In genomic region chr1:58475662-58476061, GRCm38 (mm10) we compare ENCODE assay signal across 22 mouse cellular contexts. TPM values are rescaled to one million over a fixed set of nuclear protein-coding genes. Genes with fewer than 3 reads are reported as not detected.
DNase-seq lines count a peak whose midpoint lies in the region; ATAC-seq and TF ChIP-seq lines count a peak whose summit lies in the region.
"Had no signal": no experiment of that assay in that cellular context is flagged by ENCODE, and none has a peak within 500 bp of the region (broad histone marks: within the 10 kb centered on the region; RNA-seq: fewer than 3 reads in every experiment).

No protein-coding gene starts in this region.

- H3K27me3 ChIP-seq in liver, adult 2 months (ENCODE audit: control insufficient read depth, insufficient read depth, low read length): no peaks in the 10 kb centered on the region
- H3K27me3 ChIP-seq in liver, postnatal 0 days (ENCODE audit: insufficient read depth, low read length): no peaks in the 10 kb centered on the region
- H3K27me3 ChIP-seq in liver, embryonic 12.5 days (replicated peaks): no peaks in the 10 kb centered on the region
- H3K27me3 ChIP-seq: embryonic facial prominence, embryonic 13.5 days; embryonic facial prominence, embryonic 15.5 days; forebrain, embryonic 12.5 days had no signal

- no peak overlapping the region for H3K9ac ChIP-seq in liver, adult 2 months (ENCODE audit: low read depth, low read length)
- no peak overlapping the region for H3K9ac ChIP-seq in liver, postnatal 0 days (replicated peaks)
- no peak overlapping the region for H3K9ac ChIP-seq in liver, embryonic 12.5 days
- H3K9ac ChIP-seq: embryonic facial prominence, embryonic 13.5 days; embryonic facial prominence, embryonic 15.5 days; forebrain, embryonic 12.5 days had no signal

- 35% methylated on average over 8 of the region's 8 CpGs for WGBS in liver, adult 2 months
- WGBS in liver, postnatal 0 days (ENCODE audit: insufficient replicate concordance): 77% methylated on average over 8 of the region's 8 CpGs
- 88% methylated on average over 8 of the region's 8 CpGs for WGBS in liver, embryonic 12.5 days (ENCODE audit: insufficient replicate concordance)

- TF ChIP-seq EP300 in liver, postnatal 0 days (IDR thresholded peaks at IDR 0.05; ENCODE audit: low read depth): no peak

- no peaks in the 10 kb centered on the region for H3K9me3 ChIP-seq in liver, postnatal 0 days (ENCODE audit: low read length)
- H3K9me3 ChIP-seq in liver, embryonic 12.5 days (replicated peaks): no peaks in the 10 kb centered on the region
- H3K9me3 ChIP-seq: embryonic facial prominence, embryonic 13.5 days; embryonic facial prominence, embryonic 15.5 days; forebrain, embryonic 10.5 days; forebrain, embryonic 12.5 days had no signal

- peak; percentile 77 for ATAC-seq in liver, postnatal 0 days
- no peak for ATAC-seq in liver, embryonic 12.5 days
- ATAC-seq: forebrain, embryonic 14.5 days; forebrain, embryonic 16.5 days had no signal

- H3K79me2 ChIP-seq in liver, adult 2 months (ENCODE audit: control insufficient read depth, insufficient read depth, low read length): no peaks in the 10 kb centered on the region

- DNase-seq in liver, adult 2 months (ENCODE audit: extremely low read depth, low read depth, low spot score): peak; percentile 56
- no peak for DNase-seq in liver
- no peak for DNase-seq in liver, postnatal 0 days
- peak; percentile 46 for DNase-seq in A20 (ENCODE audit: low read depth, low spot score)
- DNase-seq: adrenal gland, adult 2 months; adrenal gland, postnatal 10 days; adrenal gland, postnatal 25 days; cerebellum, adult 11 months; cerebellum, adult 18-20 months; cerebellum, adult 8-10 months; cerebellum, adult 9-11 months; cerebellum, postnatal 14 days; cerebellum, postnatal 36 days; embryo, embryonic 11 days had no signal

- H3K4me2 ChIP-seq in liver, postnatal 0 days (ENCODE audit: low read depth, low read length): no peak overlapping the region
- H3K4me2 ChIP-seq in liver, embryonic 12.5 days: no peak overlapping the region
- H3K4me2 ChIP-seq: embryonic facial prominence, embryonic 13.5 days; embryonic facial prominence, embryonic 15.5 days; forebrain, embryonic 12.5 days had no signal

- no peak overlapping the region for H3K27ac ChIP-seq in liver, adult 2 months (replicated peaks; ENCODE audit: insufficient read depth, low read depth, low read length)
- no peak overlapping the region for H3K27ac ChIP-seq in liver, postnatal 0 days (ENCODE audit: low read depth)
- H3K27ac ChIP-seq in liver, embryonic 12.5 days: no peak overlapping the region
- H3K27ac ChIP-seq: embryonic facial prominence, embryonic 13.5 days; embryonic facial prominence, embryonic 15.5 days; forebrain, embryonic 10.5 days; forebrain, embryonic 12.5 days had no signal

- no peak overlapping the region for H3K4me3 ChIP-seq in liver, adult 2 months (ENCODE audit: insufficient read depth, low read depth, low read length)
- no peak overlapping the region for H3K4me3 ChIP-seq in liver, postnatal 0 days (ENCODE audit: low read depth, low read length)
- H3K4me3 ChIP-seq in liver, embryonic 12.5 days: no peak overlapping the region
- H3K4me3 ChIP-seq: embryonic facial prominence, embryonic 13.5 days; embryonic facial prominence, embryonic 15.5 days; erythroblast, embryonic 14.5 days; forebrain, embryonic 10.5 days; forebrain, embryonic 12.5 days had no signal

- TF ChIP-seq POLR2A in liver, adult 2 months (IDR thresholded peaks at IDR 0.05; ENCODE audit: extremely low read depth, insufficient read depth, low read length): no peak

- H3K4me1 ChIP-seq in liver, adult 2 months (ENCODE audit: control insufficient read depth, insufficient read depth, low read length): no peaks in the 10 kb centered on the region
- H3K4me1 ChIP-seq in liver, postnatal 0 days (ENCODE audit: insufficient read depth): no peaks in the 10 kb centered on the region
- H3K4me1 ChIP-seq in liver, embryonic 12.5 days: no peaks in the 10 kb centered on the region
- H3K4me1 ChIP-seq: embryonic facial prominence, embryonic 13.5 days; embryonic facial prominence, embryonic 15.5 days; forebrain, embryonic 10.5 days; forebrain, embryonic 12.5 days had no signal

- TF ChIP-seq CTCF in liver, adult 2 months (IDR thresholded peaks at IDR 0.05; ENCODE audit: low read depth, low read length): no peak
- no peak for TF ChIP-seq CTCF in liver, postnatal 0 days (IDR thresholded peaks at IDR 0.05; ENCODE audit: low read depth)

- peaks cover 38% of the 10 kb centered on the region for H3K36me3 ChIP-seq in liver, adult 2 months (ENCODE audit: control insufficient read depth, insufficient read depth, low read length)
- peaks cover 61% of the 10 kb centered on the region for H3K36me3 ChIP-seq in liver, postnatal 0 days (replicated peaks; ENCODE audit: insufficient read depth, low read length)
- H3K36me3 ChIP-seq in liver, embryonic 12.5 days: peaks cover 97% of the 10 kb centered on the region

RNA-seq across cellular contexts. Expression of gene Orc2, which starts 29.2 kb away (rescaled TPM):
- 4.8 and 5.2 TPM in 2 replicates for total RNA-seq in liver, adult 2 months (2014; rRNA removed)
- 1.6 and 1.7 TPM in 2 replicates for polyA plus RNA-seq in liver, adult 2 months (2012; rRNA removed)
- 11.1 and 12.9 TPM in 2 replicates for polyA plus RNA-seq in liver, postnatal 0 days (2015; fragmentation: Nextera tagmentation; extraction: Ambion mirVana)
- polyA plus RNA-seq in liver, embryonic 12.5 days (2016; fragmentation: Nextera tagmentation; extraction: Ambion mirVana): 55.9 and 62.2 TPM in 2 replicates

RNA-seq across cellular contexts. Expression of gene Ppil3, which starts 30.4 kb away (rescaled TPM):
- total RNA-seq in liver, adult 2 months (2014; rRNA removed): 21.5 and 32.6 TPM in 2 replicates
- 13.6 and 14.2 TPM in 2 replicates for polyA plus RNA-seq in liver, adult 2 months (2012; rRNA removed)
- 15.5 and 17.4 TPM in 2 replicates for polyA plus RNA-seq in liver, postnatal 0 days (2015; fragmentation: Nextera tagmentation; extraction: Ambion mirVana)
- polyA plus RNA-seq in liver, embryonic 12.5 days (2016; fragmentation: Nextera tagmentation; extraction: Ambion mirVana): 34.0 and 39.9 TPM in 2 replicates

RNA-seq across cellular contexts. Expression of gene Nif3l1, which starts 30.7 kb away (rescaled TPM):
- 9.4 and 10.5 TPM in 2 replicates for total RNA-seq in liver, adult 2 months (2014; rRNA removed)
- 11.4 and 11.9 TPM in 2 replicates for polyA plus RNA-seq in liver, adult 2 months (2012; rRNA removed)
- polyA plus RNA-seq in liver, postnatal 0 days (2015; fragmentation: Nextera tagmentation; extraction: Ambion mirVana): 9.6 and 11.2 TPM in 2 replicates
- 25.2 TPM in 2 replicates for polyA plus RNA-seq in liver, embryonic 12.5 days (2016; fragmentation: Nextera tagmentation; extraction: Ambion mirVana)

RNA-seq across cellular contexts. Expression of gene Clk1, which starts 51.8 kb away (rescaled TPM):
- 128 and 163 TPM in 2 replicates for total RNA-seq in liver, adult 2 months (2014; rRNA removed)
- polyA plus RNA-seq in liver, adult 2 months (2012; rRNA removed): 16.7 and 23.0 TPM in 2 replicates
- polyA plus RNA-seq in liver, postnatal 0 days (2015; fragmentation: Nextera tagmentation; extraction: Ambion mirVana): 67.3 and 76.6 TPM in 2 replicates
- 96.2 and 96.4 TPM in 2 replicates for polyA plus RNA-seq in liver, embryonic 12.5 days (2016; fragmentation: Nextera tagmentation; extraction: Ambion mirVana)

Comparison
In these comparisons a context has a peak if more than half of its experiments do, and no peak if none do; other contexts are left out.
1. DNase-seq: peak in liver, adult 2 months (single experiment) and A20 (single experiment); none in liver (single experiment) and liver, postnatal 0 days (single experiment).